Mouse (Mus musculus): ENCODE data around the gene Rita1. TPM values are rescaled to one million over a fixed set of nuclear protein-coding genes. Genes with fewer than 3 reads are reported as not detected.

Gene Rita1
- polyA plus RNA-seq, 1 experiment from 2014 or later: 20.1 TPM

DNA sequence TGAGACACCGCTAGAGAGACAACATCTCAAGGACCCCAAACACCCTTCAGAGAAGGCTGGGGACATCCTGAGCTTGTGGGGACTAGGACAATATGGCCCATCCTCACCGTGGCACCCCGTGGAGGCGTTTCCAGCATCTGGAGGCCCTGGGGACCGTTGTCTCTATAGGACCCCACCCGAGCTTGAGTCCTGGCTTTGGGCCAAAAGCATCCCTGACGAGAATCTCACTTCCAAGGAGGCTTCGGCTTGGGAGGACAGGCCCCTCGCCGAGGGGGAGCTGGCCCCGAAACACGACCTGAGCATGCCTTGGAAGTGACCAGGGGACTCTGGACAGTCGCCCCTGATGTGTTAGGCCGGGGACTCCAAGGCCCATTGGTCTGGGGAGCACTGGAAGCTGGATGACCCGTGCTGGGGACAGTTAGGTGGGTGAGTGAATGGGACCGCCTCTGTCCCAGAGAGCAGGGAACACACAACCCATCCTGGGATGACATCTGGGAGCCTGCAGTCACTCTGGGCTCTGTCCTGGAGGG, 3.1 kb downstream of the Rita1 start:
- Histone ChIP-seq H3K9me3 (ENCODE audit: control insufficient read depth, low read length) (no peaks in the 10 kb centered on the region), H3K4me2 (replicated peaks) (no peak overlapping the region), H3K4me3 (replicated peaks; ENCODE audit: low read length) (no peak overlapping the region), H3K36me3 (replicated peaks; ENCODE audit: control insufficient read depth, insufficient read depth) (0 out of 2 replicates have a peak, but pooled peaks cover 6% of the 10 kb centered on the region), H3K27ac (no peak overlapping the region), H3K9ac (no peak overlapping the region), H3K27me3 (ENCODE audit: control insufficient read depth, insufficient read depth, low read length) (no peaks in the 10 kb centered on the region), H3K4me1 (replicated peaks; ENCODE audit: control insufficient read depth, insufficient read depth, low read length) (peaks cover 22% of the 10 kb centered on the region)
- ATAC-seq (ENCODE audit: low FRiP score) (no peak), DNase-seq (ENCODE audit: low spot score) (no peak)
- WGBS: 86% methylated on average over 16 of the region's 16 CpGs

DNA sequence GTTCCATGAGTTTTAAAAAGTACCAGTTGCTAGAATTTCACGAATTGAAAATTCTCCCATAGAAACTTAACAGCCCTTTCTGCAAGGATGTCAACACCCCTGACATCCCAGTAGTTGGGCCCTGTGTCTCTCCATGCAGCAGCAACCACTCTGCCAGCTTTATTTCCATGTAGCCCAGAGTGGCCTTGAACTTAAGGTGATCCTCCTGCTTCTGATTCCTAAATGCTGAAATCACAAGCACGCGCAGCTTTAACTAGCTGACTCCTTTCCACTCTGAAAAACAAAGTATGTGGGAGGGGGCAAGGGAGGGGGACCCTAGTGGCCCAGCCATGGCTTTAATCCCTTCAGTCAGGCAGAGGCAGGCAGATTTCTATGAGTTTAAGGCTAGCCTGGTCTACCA, 5.1 kb downstream of the Rita1 start:
- Histone ChIP-seq H3K36me3 (replicated peaks; ENCODE audit: control insufficient read depth, insufficient read depth) (0 out of 2 replicates have a peak, but pooled peaks cover 6% of the 10 kb centered on the region), H3K9me3 (ENCODE audit: control insufficient read depth, low read length) (no peaks in the 10 kb centered on the region), H3K4me1 (replicated peaks; ENCODE audit: control insufficient read depth, insufficient read depth, low read length) (peaks cover 16% of the 10 kb centered on the region), H3K27ac (no peak overlapping the region), H3K4me2 (replicated peaks) (no peak overlapping the region), H3K4me3 (replicated peaks; ENCODE audit: low read length) (no peak overlapping the region), H3K9ac (no peak overlapping the region), H3K27me3 (ENCODE audit: control insufficient read depth, insufficient read depth, low read length) (no peaks in the 10 kb centered on the region)
- ATAC-seq (ENCODE audit: low FRiP score) (no peak), DNase-seq (ENCODE audit: low spot score) (no peak)
- 81% methylated on average over 3 of the region's 3 CpGs for WGBS

DNA sequence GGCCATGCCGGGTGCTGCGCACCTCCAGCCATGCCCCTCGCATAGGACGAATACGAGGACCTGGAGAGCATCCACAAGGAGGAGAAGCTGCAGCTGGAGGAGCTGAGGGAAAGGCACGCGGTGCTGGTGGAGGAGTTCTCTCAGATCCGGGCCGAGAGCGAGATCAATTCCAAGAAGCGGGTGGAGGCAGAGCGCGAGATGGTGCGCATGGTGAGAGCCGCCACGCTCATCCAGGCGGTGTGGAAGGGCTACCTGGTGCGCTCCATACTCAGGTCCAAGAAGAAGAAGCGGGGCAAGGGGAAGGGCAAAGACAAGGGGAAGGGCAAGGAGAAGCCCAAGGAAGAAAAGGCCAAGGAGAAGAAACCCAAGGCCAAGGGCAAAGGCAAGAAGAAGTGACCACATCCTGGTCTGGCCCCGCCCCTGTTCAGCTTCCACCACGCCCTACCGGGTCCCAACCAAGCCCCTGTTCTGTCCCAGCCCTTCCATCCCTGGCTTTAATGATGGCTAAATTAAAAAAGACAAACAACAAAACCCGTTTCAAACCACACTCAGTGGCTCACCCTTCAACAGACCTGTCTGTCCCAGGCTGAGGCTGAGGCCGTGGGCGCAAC, 5.7 kb downstream of the Rita1 start:
- Histone ChIP-seq H3K36me3 (replicated peaks; ENCODE audit: control insufficient read depth, insufficient read depth) (0 out of 2 replicates have a peak, but pooled peaks cover 6% of the 10 kb centered on the region), H3K9ac (no peak overlapping the region), H3K9me3 (ENCODE audit: control insufficient read depth, low read length) (no peaks in the 10 kb centered on the region), H3K27ac (no peak overlapping the region), H3K4me3 (replicated peaks; ENCODE audit: low read length) (no peak overlapping the region), H3K4me2 (replicated peaks) (no peak overlapping the region), H3K27me3 (ENCODE audit: control insufficient read depth, insufficient read depth, low read length) (no peaks in the 10 kb centered on the region), H3K4me1 (replicated peaks; ENCODE audit: control insufficient read depth, insufficient read depth, low read length) (peaks cover 15% of the 10 kb centered on the region)
- no peak for ATAC-seq (ENCODE audit: low FRiP score)
- 66% methylated on average over 25 of the region's 25 CpGs for WGBS
- DNase-seq (ENCODE audit: low spot score): no peak

DNA sequence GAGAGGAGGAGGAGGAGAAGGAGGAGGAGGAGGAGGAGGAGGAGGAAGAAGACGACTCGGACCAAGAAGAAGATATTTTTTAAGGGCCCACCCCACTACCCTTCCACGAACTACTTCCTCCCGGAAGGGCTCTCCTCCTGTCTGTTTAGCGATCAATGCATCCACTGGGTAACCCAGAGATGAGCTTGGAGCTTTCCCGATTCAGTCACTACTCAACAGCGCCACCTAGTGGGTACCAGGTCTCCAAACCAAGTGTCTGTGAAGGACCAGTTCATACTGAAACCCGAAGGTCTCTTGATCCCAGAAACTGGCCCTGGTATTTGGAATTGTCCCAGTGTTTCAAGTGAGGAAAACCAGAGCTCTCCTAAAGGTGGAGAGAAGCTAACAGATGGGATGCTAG, 6.7 kb downstream of the Rita1 start:
- 0 out of 2 replicates have a peak, but pooled peaks cover 6% of the 10 kb centered on the region for H3K36me3 ChIP-seq (replicated peaks; ENCODE audit: control insufficient read depth, insufficient read depth)
- ATAC-seq (ENCODE audit: low FRiP score) (peak; percentile 75), DNase-seq (ENCODE audit: low spot score) (peak; percentile 98)
- H3K9ac ChIP-seq: no peak overlapping the region
- peaks cover 5% of the 10 kb centered on the region; the same call in 1 of the 2 replicates for H3K4me1 ChIP-seq (replicated peaks; ENCODE audit: control insufficient read depth, insufficient read depth, low read length)
- no peaks in the 10 kb centered on the region for H3K27me3 ChIP-seq (ENCODE audit: control insufficient read depth, insufficient read depth, low read length)
- 2% methylated on average over 7 of the region's 8 CpGs for WGBS
- peak overlapping the region; percentile 60; the same call in 1 of the 2 replicates for H3K27ac ChIP-seq
- peak overlapping the region; percentile 54 for H3K4me2 ChIP-seq (replicated peaks)
- peak overlapping the region; percentile 21 for H3K4me3 ChIP-seq (replicated peaks; ENCODE audit: low read length)
- no peaks in the 10 kb centered on the region for H3K9me3 ChIP-seq (ENCODE audit: control insufficient read depth, low read length)

DNA sequence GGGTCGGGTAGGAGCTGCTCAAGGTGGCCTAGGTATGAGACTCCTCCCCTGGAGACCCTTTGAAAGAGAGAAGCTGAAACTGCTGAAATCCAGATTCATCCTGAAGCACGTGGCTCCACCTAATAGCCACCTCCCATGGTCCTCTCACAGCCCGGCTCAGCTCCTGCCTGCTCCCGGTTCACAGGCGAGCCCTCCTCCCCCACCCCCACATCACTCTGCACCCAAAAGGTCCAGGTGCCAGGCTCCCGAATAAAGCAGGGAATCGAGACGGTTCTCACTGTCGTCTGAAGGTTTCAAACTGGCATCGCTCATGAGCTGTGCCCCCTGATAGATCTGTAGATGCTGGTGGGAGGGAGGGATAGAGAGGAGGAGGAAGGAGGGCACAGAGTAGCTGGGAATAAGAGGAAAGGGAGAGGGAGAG, 7.1 kb downstream of the Rita1 start:
- Histone ChIP-seq H3K27ac (peak overlapping the region; percentile 60), H3K4me2 (replicated peaks) (peak overlapping the region; percentile 54), H3K36me3 (replicated peaks; ENCODE audit: control insufficient read depth, insufficient read depth) (0 out of 2 replicates have a peak, but pooled peaks cover 6% of the 10 kb centered on the region), H3K9me3 (ENCODE audit: control insufficient read depth, low read length) (no peaks in the 10 kb centered on the region), H3K27me3 (ENCODE audit: control insufficient read depth, insufficient read depth, low read length) (no peaks in the 10 kb centered on the region), H3K4me1 (replicated peaks; ENCODE audit: control insufficient read depth, insufficient read depth, low read length) (peaks cover 5% of the 10 kb centered on the region; the same call in 1 of the 2 replicates), H3K9ac (peak overlapping the region; percentile 46), H3K4me3 (replicated peaks; ENCODE audit: low read length) (peak overlapping the region; percentile 21)
- peak; percentile 49 for ATAC-seq (ENCODE audit: low FRiP score)
- DNase-seq (ENCODE audit: low spot score): no peak
- WGBS: 2% methylated on average over 10 of the region's 10 CpGs

DNA sequence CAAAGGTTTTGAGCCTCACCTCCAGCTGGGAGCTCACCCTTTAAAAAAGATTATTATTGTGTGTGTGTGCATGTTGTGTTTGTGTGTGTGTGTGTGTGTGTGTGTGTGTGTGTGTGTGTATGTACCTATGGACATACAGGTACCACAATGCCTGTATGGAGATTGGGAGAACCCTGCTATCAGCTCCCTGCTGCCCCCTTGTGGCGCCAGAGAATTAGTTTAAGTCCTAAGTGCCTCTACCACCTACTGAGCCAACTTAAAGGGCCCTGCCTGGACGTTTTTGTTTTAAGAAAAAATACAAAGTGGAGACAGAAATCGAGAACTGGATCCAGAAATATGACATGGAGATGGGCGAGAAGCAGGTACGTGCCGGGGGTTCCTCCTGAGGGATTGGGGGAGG, 7.5 kb downstream of the Rita1 start:
- H3K4me2 ChIP-seq (replicated peaks): peak overlapping the region; percentile 54

DNA sequence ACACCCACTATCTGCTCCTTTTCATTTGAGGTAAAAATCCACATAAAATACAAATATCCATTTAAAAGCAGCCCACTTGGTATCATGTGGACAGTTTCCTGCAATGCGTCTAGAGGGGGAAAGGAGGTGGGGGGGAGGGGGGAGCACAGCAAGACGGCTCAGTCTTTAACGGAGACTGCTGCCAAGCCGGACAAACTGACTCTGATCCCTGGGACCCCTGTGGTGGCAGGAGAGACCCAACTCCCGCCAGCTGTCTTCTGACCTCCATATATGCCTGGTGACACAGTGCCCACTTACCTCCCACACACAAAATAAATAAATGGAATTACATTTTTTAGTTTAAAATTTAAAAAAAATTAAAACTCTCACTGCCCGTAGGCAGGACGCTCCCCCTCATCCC, 8.9 kb downstream of the Rita1 start:
- ATAC-seq (ENCODE audit: low FRiP score): no peak
- Histone ChIP-seq H3K4me1 (replicated peaks; ENCODE audit: control insufficient read depth, insufficient read depth, low read length) (peaks cover 5% of the 10 kb centered on the region; the same call in 1 of the 2 replicates), H3K9me3 (ENCODE audit: control insufficient read depth, low read length) (no peaks in the 10 kb centered on the region), H3K36me3 (replicated peaks; ENCODE audit: control insufficient read depth, insufficient read depth) (0 out of 2 replicates have a peak, but pooled peaks cover 5% of the 10 kb centered on the region), H3K9ac (no peak overlapping the region), H3K27ac (no peak overlapping the region), H3K4me2 (replicated peaks) (no peak overlapping the region), H3K4me3 (replicated peaks; ENCODE audit: low read length) (no peak overlapping the region), H3K27me3 (ENCODE audit: control insufficient read depth, insufficient read depth, low read length) (no peaks in the 10 kb centered on the region)
- DNase-seq (ENCODE audit: low spot score): no peak
- 55% methylated on average over 7 of the region's 7 CpGs for WGBS

More for the DNA sequence above, 7.5 kb downstream of the Rita1 start:
- Histone ChIP-seq H3K4me3 (replicated peaks; ENCODE audit: low read length) (peak overlapping the region; percentile 21), H3K9ac (peak overlapping the region; percentile 46), H3K27ac (peak overlapping the region; percentile 60), H3K9me3 (ENCODE audit: control insufficient read depth, low read length) (no peaks in the 10 kb centered on the region), H3K4me1 (replicated peaks; ENCODE audit: control insufficient read depth, insufficient read depth, low read length) (peaks cover 5% of the 10 kb centered on the region; the same call in 1 of the 2 replicates), H3K36me3 (replicated peaks; ENCODE audit: control insufficient read depth, insufficient read depth) (0 out of 2 replicates have a peak, but pooled peaks cover 6% of the 10 kb centered on the region), H3K27me3 (ENCODE audit: control insufficient read depth, insufficient read depth, low read length) (no peaks in the 10 kb centered on the region)
- peak; percentile 88 for DNase-seq (ENCODE audit: low spot score)
- WGBS: 6% methylated on average over 6 of the region's 6 CpGs
- ATAC-seq (ENCODE audit: low FRiP score): no peak

DNA sequence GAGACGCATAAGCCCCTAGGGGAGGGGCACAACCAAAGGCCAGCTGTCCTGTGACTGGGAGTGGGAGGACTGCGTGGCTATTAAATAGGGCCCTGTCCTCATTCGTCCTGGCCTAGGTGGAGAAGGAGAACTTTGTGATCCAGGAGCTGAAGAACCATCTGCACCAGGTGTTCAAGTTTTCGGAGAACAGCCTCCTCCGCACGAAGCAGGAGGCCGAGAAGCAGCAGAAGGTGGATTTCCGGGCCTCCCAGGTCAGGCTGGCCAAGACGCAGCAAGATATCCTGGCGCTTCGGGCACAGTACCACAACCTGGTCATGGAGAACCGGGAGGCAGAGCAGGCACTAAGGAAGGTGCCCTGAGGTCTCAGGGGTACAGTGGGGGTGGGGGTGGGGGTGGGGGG, 10.2 kb downstream of the Rita1 start:
- Histone ChIP-seq H3K36me3 (replicated peaks; ENCODE audit: control insufficient read depth, insufficient read depth) (no peaks in the 10 kb centered on the region), H3K4me1 (replicated peaks; ENCODE audit: control insufficient read depth, insufficient read depth, low read length) (peaks cover 5% of the 10 kb centered on the region; the same call in 1 of the 2 replicates), H3K27ac (no peak overlapping the region), H3K4me3 (replicated peaks; ENCODE audit: low read length) (no peak overlapping the region), H3K9ac (no peak overlapping the region), H3K27me3 (ENCODE audit: control insufficient read depth, insufficient read depth, low read length) (no peaks in the 10 kb centered on the region), H3K9me3 (ENCODE audit: control insufficient read depth, low read length) (no peaks in the 10 kb centered on the region), H3K4me2 (replicated peaks) (no peak overlapping the region)
- ATAC-seq (ENCODE audit: low FRiP score) (no peak), DNase-seq (ENCODE audit: low spot score) (no peak)
- WGBS: 89% methylated on average over 12 of the region's 12 CpGs

DNA sequence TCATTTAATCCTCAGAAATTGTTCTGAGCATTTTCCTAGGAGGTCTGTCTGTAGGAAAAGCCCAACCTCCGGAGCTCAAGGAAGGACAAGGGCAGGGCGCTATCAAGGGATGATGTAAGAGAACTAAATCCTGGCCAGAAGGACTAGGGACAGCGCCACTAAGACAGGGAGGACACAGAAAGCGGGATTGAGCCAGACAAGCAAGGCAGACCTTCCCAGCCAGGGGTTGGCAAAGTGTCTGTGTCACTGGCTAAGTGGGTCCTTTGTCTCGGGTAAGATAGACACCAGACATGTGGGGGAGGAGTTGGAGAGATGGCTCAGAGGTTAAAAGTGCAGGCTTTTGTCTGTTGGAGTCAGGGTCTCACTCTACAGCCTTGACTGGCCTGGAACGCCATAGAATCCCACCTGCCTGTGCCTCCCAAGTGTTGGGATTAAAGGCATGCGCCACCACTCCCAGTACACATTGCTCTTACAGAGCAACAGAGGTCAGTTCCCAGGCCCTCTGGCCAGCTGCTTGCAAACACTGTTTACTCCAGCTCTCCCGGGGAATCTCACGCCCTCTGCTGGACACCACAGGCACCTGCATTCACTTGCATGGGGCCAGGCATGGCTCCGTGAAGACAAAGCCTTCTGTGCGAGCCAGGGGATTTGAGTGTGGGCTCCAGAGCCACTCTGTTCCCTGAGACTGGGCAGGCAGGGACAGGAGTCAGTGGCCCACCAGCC, 11.3 kb downstream of the Rita1 start:
- WGBS: 53% methylated on average over 11 of the region's 11 CpGs

More for the DNA sequence above, 11.3 kb downstream of the Rita1 start:
- Histone ChIP-seq H3K4me3 (replicated peaks; ENCODE audit: low read length) (no peak overlapping the region), H3K27me3 (ENCODE audit: control insufficient read depth, insufficient read depth, low read length) (no peaks in the 10 kb centered on the region), H3K36me3 (replicated peaks; ENCODE audit: control insufficient read depth, insufficient read depth) (no peaks in the 10 kb centered on the region), H3K9me3 (ENCODE audit: control insufficient read depth, low read length) (no peaks in the 10 kb centered on the region), H3K4me2 (replicated peaks) (no peak overlapping the region), H3K4me1 (replicated peaks; ENCODE audit: control insufficient read depth, insufficient read depth, low read length) (peaks cover 5% of the 10 kb centered on the region; the same call in 1 of the 2 replicates), H3K9ac (no peak overlapping the region), H3K27ac (no peak overlapping the region)
- ATAC-seq (ENCODE audit: low FRiP score) (no peak), DNase-seq (ENCODE audit: low spot score) (no peak)

Data from hindbrain, embryonic 14.5 days (tissue).